Mouse (Mus musculus) C2C12 (cell line): ENCODE measurements around the gene Evx2.

ENCODE experiments used
- CTCF ChIP-seq: IDR thresholded peaks from one replicate; pipeline ENCODE4 v1.5.1; 2011; ENCODE audit not compliant: control insufficient read depth, insufficient read depth, insufficient read length
- MAX ChIP-seq: IDR thresholded peaks from one replicate; pipeline ENCODE4 v1.6.1; 2011; ENCODE audit warnings: mild to moderate bottlenecking, control low read depth
- USF1 ChIP-seq: IDR thresholded peaks from one replicate; pipeline ENCODE4 v1.6.1; 2011; ENCODE audit warnings: low read depth, mild to moderate bottlenecking, control low read depth, moderate library complexity

- TF ChIP-seq CTCF (no peak), MAX (no peak), USF1 (no peak)
Measured at GRCm38 (mm10) chr2:74669230-74669578, 9.8 kb upstream of the Evx2 start.
